Mouse (Mus musculus) T-cell, adult 2 months (primary cell): ENCODE results near the gene Tbx10.
A peak's percentile ranks its signal among the peaks of the same experiment; 100 is the strongest.
"Not testable (repeated sequence)": the region's sequence is repeated elsewhere in the genome, so short reads cannot be mapped to it uniquely, and the experiment has no call there.

Experiments used
- DNase-seq: peaks from one replicate; pipeline ENCODE4 v3.0.0; 2022; ENCODE audit warnings: low spot score

Tbx10 gene

GRCm38 (mm10) chr19:4044109-4044508 lies 51.6 kb downstream of the Tbx10 start:
- not testable (repeated sequence) for DNase-seq

GRCm38 (mm10) chr19:4045966-4046865 lies 53.7 kb downstream of the Tbx10 start, which contains the start of gene Gstp2:
TSS of gene Gstp2 (minus strand) at chr19:4046023.
- DNase-seq, result no peak

GRCm38 (mm10) chr19:4046866-4047254 lies 54.3 kb downstream of the Tbx10 start:
- no peak for DNase-seq

GRCm38 (mm10) chr19:4047859-4048258 lies 55.3 kb downstream of the Tbx10 start:
- peak; percentile 82 for DNase-seq

GRCm38 (mm10) chr19:4049069-4049468 lies 56.5 kb downstream of the Tbx10 start:
- not testable (repeated sequence) for DNase-seq
